Mouse (Mus musculus) liver, embryonic 14.5 days (tissue): Measurements from ENCODE around the gene 4933411K16Rik. TPM values are rescaled to one million over a fixed set of nuclear protein-coding genes. Genes with fewer than 3 reads are reported as not detected.
A peak's percentile ranks its signal among the peaks of the same experiment; 100 is the strongest.

Experiments
- ATAC-seq: fragments of 200-750 bp; cut with Nextera tagmentation; 2 replicates; pipeline ENCODE4 v1.8.0; 2017; ENCODE audit warnings: moderate number of reproducible peaks, mild to moderate bottlenecking, moderate library complexity; ENCODE audit not compliant: insufficient read depth
- DNase-seq, 3 experiments: peaks; one replicate each; pipeline ENCODE4 v3.0.0-alpha.2; 2012 to 2013; ENCODE audit warnings: low read depth in 3 of 3, low spot score in 3 of 3
- H3K27ac ChIP-seq: fragments of 300-500 bp; sonication (generic); 2 replicates; pipeline ENCODE4 v1.5.1; 2014; ENCODE audit warnings: moderate library complexity, mild to moderate bottlenecking, control low read depth, inconsistent platforms
- H3K27me3 ChIP-seq: fragments of 300-500 bp; sonication (generic); 2 replicates; pipeline ENCODE4 v1.6.1; 2014; ENCODE audit warnings: mild to moderate bottlenecking, low read length, moderate library complexity; ENCODE audit not compliant: control insufficient read depth, insufficient read depth
- H3K36me3 ChIP-seq: fragments of 300-500 bp; sonication (generic); replicated peaks from 2 replicates; pipeline ENCODE4 v1.6.1; 2014; ENCODE audit warnings: low read depth; ENCODE audit not compliant: control insufficient read depth, insufficient read depth
- H3K4me1 ChIP-seq, 2 experiments: fragments of 200-500 bp in 1 of 2; fragments of 300-500 bp in 1 of 2; sonication (generic) in 1 of 2; replicated peaks; 2 replicates each; pipeline ENCODE4 v1.6.1; 2012 to 2014; ENCODE audit warnings: antibody characterized with exemption in 1 of 2, inconsistent platforms in 1 of 2, low read length in 1 of 2; ENCODE audit not compliant: control insufficient read depth in 2 of 2, insufficient read depth in 2 of 2
- H3K4me2 ChIP-seq: fragments of 300-500 bp; sonication (generic); 2 replicates; pipeline ENCODE4 v1.6.1; 2014; ENCODE audit warnings: low read depth, mild to moderate bottlenecking, control low read depth, moderate library complexity
- H3K4me3 ChIP-seq, 2 experiments: fragments of 200-500 bp in 1 of 2; fragments of 300-500 bp in 1 of 2; sonication (generic) in 1 of 2; 2 replicates each; pipeline ENCODE4 v1.5.1; 2012 to 2014; ENCODE audit warnings: low read depth in 2 of 2, low read length in 2 of 2, mild to moderate bottlenecking in 2 of 2, control low read depth in 1 of 2, inconsistent platforms in 1 of 2, moderate library complexity in 1 of 2; ENCODE audit not compliant: insufficient read depth in 1 of 2
- H3K9ac ChIP-seq: fragments of 300-500 bp; sonication (generic); replicated peaks from 2 replicates; pipeline ENCODE4 v1.6.1; 2014; ENCODE audit warnings: mild to moderate bottlenecking, control low read depth, moderate library complexity
- H3K9me3 ChIP-seq: fragments of 300-500 bp; sonication (generic); 2 replicates; pipeline ENCODE4 v1.6.1; 2016; ENCODE audit warnings: low read length, mixed read lengths; ENCODE audit not compliant: control insufficient read depth
- CTCF ChIP-seq: IDR thresholded peaks from 2 replicates; pipeline ENCODE4 v1.5.1; 2016; ENCODE audit warnings: antibody characterized with exemption, low read depth, control low read depth
- EP300 ChIP-seq: IDR thresholded peaks from 2 replicates; pipeline ENCODE4 v1.6.1; 2016; ENCODE audit warnings: antibody characterized with exemption, low read depth
- WGBS: fragments of 180-500 bp; shearing (Covaris S2); extraction: QIAGEN DNeasy Blood & Tissue Kit; methylation state at CpG from one replicate; pipeline ENCODE4 v1.1.7; 2014; ENCODE audit not compliant: insufficient replicate concordance; 5-methylcytosine and 5-hydroxymethylcytosine counted together
- polyA plus RNA-seq, 2 experiments: library from polyadenylated mRNA; depleted of rRNA in 1 of 2; stranded (reverse) in 1 of 2; unstranded in 1 of 2; fragments of >200 nt; fragmentation: Nextera tagmentation in 1 of 2; extraction: Ambion mirVana in 1 of 2; gene quantifications; 2 replicates each; pipeline versions ENCODE4 v1.2.1 to v1.2.3; 2012 to 2014

The 4933411K16Rik gene
- polyA plus RNA-seq, 2 experiments = 1.1 TPM; not detected in 1

GRCm38 (mm10) chr19:42075051-42075450, 23.0 kb downstream of the 4933411K16Rik start:
- no peak overlapping the region for H3K9ac ChIP-seq
- H3K9me3 ChIP-seq = no peaks in the 10 kb centered on the region
- H3K4me1 ChIP-seq = peaks cover 0 to 15% of the 10 kb centered on the region in 2 experiments; a peak in 3 of 4 replicates
- no peak overlapping the region for H3K4me2 ChIP-seq
- DNase-seq (no peak), ATAC-seq (no peak)
- H3K4me3 ChIP-seq = no peak overlapping the region
- no peaks in the 10 kb centered on the region for H3K36me3 ChIP-seq
- no peaks in the 10 kb centered on the region for H3K27me3 ChIP-seq
- no peak overlapping the region for H3K27ac ChIP-seq
- no peak for TF ChIP-seq CTCF
- TF ChIP-seq EP300 = no peak
- 67% methylated on average over 2 of the region's 2 CpGs for WGBS

GRCm38 (mm10) chr19:42075992-42076391, 23.9 kb downstream of the 4933411K16Rik start:
- 84% methylated on average over 16 of the region's 16 CpGs for WGBS
- Histone ChIP-seq H3K36me3 (no peaks in the 10 kb centered on the region), H3K27ac (no peak overlapping the region), H3K4me1 (peaks cover 0 to 15% of the 10 kb centered on the region in 2 experiments; a peak in 3 of 4 replicates), H3K9ac (no peak overlapping the region), H3K9me3 (no peaks in the 10 kb centered on the region), H3K4me3 (no peak overlapping the region), H3K27me3 (no peaks in the 10 kb centered on the region), H3K4me2 (no peak overlapping the region)
- ATAC-seq (no peak), DNase-seq (no peak)
- TF ChIP-seq EP300 = no peak
- TF ChIP-seq CTCF = no peak

GRCm38 (mm10) chr19:42078566-42078965, 26.5 kb downstream of the 4933411K16Rik start:
- H3K4me3 ChIP-seq = no peak overlapping the region
- H3K4me1 ChIP-seq = peaks cover 0 to 9% of the 10 kb centered on the region in 2 experiments; a peak in 3 of 4 replicates
- H3K4me2 ChIP-seq = no peak overlapping the region
- no peaks in the 10 kb centered on the region for H3K27me3 ChIP-seq
- H3K9me3 ChIP-seq = no peaks in the 10 kb centered on the region
- DNase-seq = no peak
- H3K9ac ChIP-seq = no peak overlapping the region
- TF ChIP-seq EP300 (no peak), CTCF (no peak)
- no peaks in the 10 kb centered on the region for H3K36me3 ChIP-seq
- WGBS = 78% methylated on average over 8 of the region's 8 CpGs
- ATAC-seq = no peak
- H3K27ac ChIP-seq = no peak overlapping the region

GRCm38 (mm10) chr19:42079006-42079405, 27.0 kb downstream of the 4933411K16Rik start:
- no peak for ATAC-seq
- Histone ChIP-seq H3K27me3 (no peaks in the 10 kb centered on the region), H3K9ac (no peak overlapping the region), H3K4me3 (no peak overlapping the region), H3K36me3 (no peaks in the 10 kb centered on the region), H3K4me2 (no peak overlapping the region), H3K4me1 (peaks cover 0 to 9% of the 10 kb centered on the region in 2 experiments; a peak in 3 of 4 replicates), H3K9me3 (no peaks in the 10 kb centered on the region), H3K27ac (no peak overlapping the region)
- peak in 1 of 3 experiments; percentile 26 for DNase-seq
- TF ChIP-seq CTCF (no peak), EP300 (peak; percentile 65)
- WGBS = 52% methylated on average over 12 of the region's 12 CpGs

DNA sequence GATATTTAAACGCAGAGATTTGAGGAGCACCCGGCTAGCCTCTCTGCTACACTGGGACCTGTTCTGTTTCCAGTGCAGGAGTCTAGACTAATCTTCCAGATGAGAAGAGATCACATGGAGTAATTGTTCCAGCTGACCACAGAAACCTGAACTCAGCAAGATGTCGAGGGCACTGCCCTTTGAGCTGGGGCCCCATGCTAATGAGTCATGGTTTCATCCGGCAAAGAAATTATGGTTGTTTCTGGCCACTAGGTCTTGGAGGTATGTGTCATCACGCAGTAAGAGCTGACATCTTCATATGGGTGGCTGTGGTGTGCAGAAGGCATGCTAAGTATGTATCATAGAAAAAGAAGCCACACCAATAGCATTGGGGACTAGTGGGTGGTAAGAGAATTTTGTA, 27.9 kb downstream of the 4933411K16Rik start:
- ATAC-seq = no peak
- no peak overlapping the region for H3K4me2 ChIP-seq
- no peak overlapping the region for H3K4me3 ChIP-seq

More for the DNA sequence above, 27.9 kb downstream of the 4933411K16Rik start:
- no peaks in the 10 kb centered on the region for H3K9me3 ChIP-seq
- H3K27me3 ChIP-seq = no peaks in the 10 kb centered on the region
- DNase-seq = no peak
- H3K27ac ChIP-seq = no peak overlapping the region
- no peak overlapping the region for H3K9ac ChIP-seq
- WGBS = 67% methylated on average over 5 of the region's 5 CpGs
- TF ChIP-seq EP300 (no peak), CTCF (no peak)
- H3K36me3 ChIP-seq = no peaks in the 10 kb centered on the region
- peaks cover 0 to 9% of the 10 kb centered on the region in 2 experiments; a peak in 3 of 4 replicates for H3K4me1 ChIP-seq
